Mouse (Mus musculus): ENCODE data around the gene Nufip1.

DNA sequence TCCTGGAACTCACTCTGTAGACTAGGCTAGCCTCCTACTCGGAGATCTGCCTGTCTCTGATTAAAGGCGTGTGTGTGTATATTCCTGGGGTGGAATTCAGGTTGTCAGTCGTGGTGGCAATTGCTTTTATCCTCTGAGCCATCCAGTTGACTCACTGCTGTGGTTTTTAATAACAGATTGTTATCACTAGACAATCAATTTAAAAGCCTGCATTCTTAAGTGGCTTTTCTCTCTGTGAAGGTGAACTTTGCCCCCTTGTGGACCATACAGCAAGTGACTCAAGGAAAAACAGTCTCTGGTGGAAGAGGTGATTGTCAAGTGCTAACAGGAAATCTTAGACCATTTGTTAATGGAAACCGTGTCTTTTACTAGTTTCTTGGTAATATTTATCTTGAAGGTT lies 8.3 kb downstream of the Nufip1 start:
- TF ChIP-seq CTCF (IDR thresholded peaks at IDR 0.05; ENCODE audit: low read depth) (peak; percentile 24; the same call in 1 of the 2 replicates), EP300 (IDR thresholded peaks at IDR 0.05; ENCODE audit: low read depth) (no peak)

Measured in heart, postnatal 0 days (tissue).